Mouse (Mus musculus) neural tube, embryonic 12.5 days (tissue): ENCODE data around the gene Duxbl1. TPM values are rescaled to one million over a fixed set of nuclear protein-coding genes. Genes with fewer than 3 reads are reported as not detected.
A peak's percentile ranks its signal among the peaks of the same experiment; 100 is the strongest.
"Not testable (repeated sequence)": the region's sequence is repeated elsewhere in the genome, so short reads cannot be mapped to it uniquely, and the experiment has no call there.

Experiments used
- ATAC-seq: fragments of 200-750 bp; cut with Nextera tagmentation; 2 replicates; pipeline ENCODE4 v1.8.0; 2017; ENCODE audit warnings: low read depth, mild to moderate bottlenecking, moderate TSS enrichment, moderate library complexity; ENCODE audit not compliant: low FRiP score
- H3K27ac ChIP-seq: fragments of 300-500 bp; sonication (generic); 2 replicates; pipeline ENCODE4 v1.5.1; 2016
- H3K27me3 ChIP-seq: fragments of 300-500 bp; sonication (generic); replicated peaks from 2 replicates; pipeline ENCODE4 v1.6.1; 2016; ENCODE audit warnings: mild to moderate bottlenecking
- H3K36me3 ChIP-seq: fragments of 300-500 bp; sonication (generic); 2 replicates; pipeline ENCODE4 v1.6.1; 2016; ENCODE audit warnings: mild to moderate bottlenecking
- H3K4me1 ChIP-seq: fragments of 300-500 bp; sonication (generic); 2 replicates; pipeline ENCODE4 v1.6.1; 2016
- H3K4me2 ChIP-seq: fragments of 300-500 bp; sonication (generic); replicated peaks from 2 replicates; pipeline ENCODE4 v1.6.1; 2016; ENCODE audit warnings: mild to moderate bottlenecking
- H3K4me3 ChIP-seq: fragments of 300-500 bp; sonication (generic); 2 replicates; pipeline ENCODE4 v1.5.1; 2016
- H3K9ac ChIP-seq: fragments of 300-500 bp; sonication (generic); 2 replicates; pipeline ENCODE4 v1.6.1; 2016; ENCODE audit warnings: mild to moderate bottlenecking
- H3K9me3 ChIP-seq: fragments of 300-500 bp; sonication (generic); 2 replicates; pipeline ENCODE4 v1.6.1; 2016; ENCODE audit warnings: mild to moderate bottlenecking
- WGBS: fragments of 180-500 bp; shearing (Covaris S2); methylation state at CpG from one replicate; pipeline ENCODE4 v1.1.7; 2016; 5-methylcytosine and 5-hydroxymethylcytosine counted together
- polyA plus RNA-seq: library from polyadenylated mRNA; unstranded; fragments of >200 nt; fragmentation: Nextera tagmentation; extraction: Ambion mirVana; gene quantifications from 2 replicates; pipeline ENCODE4 v1.2.1, GENCODE M21; 2016

Gene Duxbl1
- 5.4 and 6.1 TPM in 2 replicates for polyA plus RNA-seq

DNA sequence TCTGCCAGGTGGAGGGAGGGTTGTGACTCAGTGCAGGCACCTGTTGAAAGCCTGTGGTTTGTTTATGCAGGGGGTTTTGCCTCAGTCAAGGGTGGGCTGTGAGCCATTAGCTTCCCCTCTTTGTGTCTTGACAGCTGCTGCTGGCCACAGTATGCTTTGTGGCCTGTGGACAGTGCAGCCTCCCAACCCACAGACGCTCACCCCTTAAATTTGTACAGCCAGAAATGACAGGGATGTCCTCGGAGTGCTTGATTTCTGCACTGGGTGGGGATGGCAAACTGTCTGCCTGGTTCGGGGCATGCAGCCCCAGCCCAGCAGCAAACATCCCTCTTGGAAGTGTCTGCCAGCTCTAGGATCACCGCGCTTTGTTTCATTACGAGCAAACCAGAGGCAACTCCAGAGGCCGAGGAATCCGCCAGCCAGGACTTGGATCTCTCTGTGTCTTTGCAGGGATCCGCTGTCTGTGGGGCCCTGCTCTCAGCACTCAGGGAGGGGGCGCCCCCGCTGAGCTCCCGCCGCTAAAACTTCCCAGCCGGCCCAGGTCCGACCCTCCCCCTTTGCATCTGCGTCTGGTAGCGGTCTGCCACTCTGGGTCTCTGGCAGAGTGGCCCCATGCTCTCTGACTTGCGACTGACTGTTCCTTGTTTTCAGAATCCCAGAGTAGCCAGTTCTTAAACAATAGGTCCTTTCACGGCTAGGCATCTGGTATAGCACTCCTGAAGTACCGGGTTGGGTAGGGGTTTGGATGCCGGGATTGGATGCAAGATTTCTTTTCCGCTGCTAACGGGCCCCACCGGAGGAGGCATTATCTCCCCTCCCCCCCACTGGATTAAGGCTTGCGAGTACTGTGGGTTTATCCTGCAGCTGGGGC, at the start of gene Duxbl1:
Gene Duxbl1, plus strand, starts transcription at position 207 of the 871 bp plus-strand sequence.
- not testable (repeated sequence) for H3K36me3 ChIP-seq, H3K4me2 ChIP-seq, H3K9me3 ChIP-seq, H3K9ac ChIP-seq, H3K4me1 ChIP-seq, H3K27me3 ChIP-seq
- WGBS, result no CpG with 5 or more reads among the region's 25 CpGs
- ATAC-seq, result peak; percentile 85
- Histone ChIP-seq H3K27ac (peak within 1 kb of the TSS; percentile 77), H3K4me3 (peak within 1 kb of the TSS; percentile 18; the same call in 1 of the 2 replicates)

DNA sequence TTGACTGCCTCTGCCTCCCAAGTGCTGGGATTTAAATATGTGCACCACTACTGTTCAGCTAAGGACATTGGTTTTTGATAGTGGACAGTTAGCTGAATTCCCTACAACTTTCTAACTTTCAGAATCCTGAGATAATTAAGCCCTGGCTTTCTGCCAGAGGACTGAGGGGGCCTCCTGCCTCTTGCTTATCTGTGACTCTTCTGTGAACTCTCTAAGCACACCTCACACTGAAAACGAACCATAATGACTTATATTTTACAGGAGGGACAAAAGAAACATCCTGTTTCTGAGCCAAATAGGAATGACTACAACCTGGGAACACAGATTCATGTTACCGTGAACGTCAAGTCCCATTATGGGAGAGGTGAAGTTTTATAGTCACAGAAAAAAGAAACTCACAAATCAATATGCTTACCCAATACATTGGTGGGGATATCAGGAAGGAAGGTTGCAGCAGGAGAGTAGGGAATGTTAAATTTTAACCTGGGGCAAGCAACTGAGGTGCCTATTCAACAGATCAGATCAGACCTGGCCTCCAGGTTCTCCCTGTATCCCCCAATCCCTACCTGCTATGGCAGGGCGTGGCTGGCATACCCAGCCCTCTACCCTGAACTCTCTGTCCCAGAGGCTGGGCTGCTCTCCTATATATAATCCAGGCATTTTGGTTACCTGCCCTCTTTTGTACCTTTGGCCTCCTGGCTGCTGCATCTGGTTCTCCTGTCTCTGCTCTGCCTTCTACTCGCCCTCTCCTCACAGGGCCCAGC, 41.3 kb upstream of the Duxbl1 start:
- H3K4me2 ChIP-seq, H3K9me3 ChIP-seq, H3K27me3 ChIP-seq, H3K27ac ChIP-seq, H3K4me3 ChIP-seq, H3K36me3 ChIP-seq, ATAC-seq, H3K4me1 ChIP-seq, H3K9ac ChIP-seq: not testable (repeated sequence)
- no CpG with 5 or more reads among the region's 5 CpGs for WGBS

DNA sequence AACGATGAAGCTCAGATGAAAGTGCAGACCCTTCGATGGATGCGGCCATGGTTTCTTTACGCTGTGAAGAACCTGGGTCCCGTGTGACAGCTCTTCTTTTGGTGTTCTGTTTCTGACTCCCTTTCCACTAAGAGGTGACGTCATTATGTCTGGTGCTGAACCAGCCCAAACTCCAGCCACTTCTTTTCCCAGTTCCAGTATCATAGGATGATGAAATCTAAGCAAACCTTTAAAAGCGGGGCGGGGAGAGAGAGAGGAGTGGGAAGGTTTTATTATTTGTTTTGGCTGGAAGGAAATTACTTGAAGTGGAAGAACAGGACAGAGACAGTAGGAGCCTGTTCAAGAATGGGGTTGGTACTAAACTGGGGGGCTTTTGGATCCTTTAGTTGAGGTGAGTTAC, 40.4 kb upstream of the Duxbl1 start, which contains the start of gene Cphx1:
Gene Cphx1, plus strand, starts transcription at position 301 of the 400 bp plus-strand sequence.
- H3K27ac ChIP-seq, H3K36me3 ChIP-seq, H3K4me3 ChIP-seq, H3K4me2 ChIP-seq, H3K27me3 ChIP-seq, H3K9ac ChIP-seq, ATAC-seq, H3K4me1 ChIP-seq, H3K9me3 ChIP-seq: not testable (repeated sequence)
- no CpG with 5 or more reads among the region's 8 CpGs for WGBS

DNA sequence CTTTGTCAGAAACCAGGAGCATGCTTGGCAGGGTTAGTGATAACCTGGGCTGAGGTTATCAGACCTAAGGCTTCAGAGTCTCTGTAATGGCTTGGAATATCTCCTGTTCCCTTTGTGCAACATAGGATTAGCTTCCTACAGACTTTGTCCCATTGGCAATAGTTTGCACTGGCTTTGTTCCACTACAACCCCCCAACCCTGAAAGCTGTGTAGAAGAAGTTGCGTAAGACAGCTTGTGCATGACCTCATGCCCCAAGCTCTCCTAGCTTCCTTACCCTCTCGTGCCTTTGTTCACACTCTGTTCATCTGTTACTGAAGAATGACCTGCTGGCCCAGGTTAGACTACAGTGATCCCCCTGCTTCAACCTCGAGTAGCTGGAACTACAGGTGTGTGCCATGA, 20.5 kb upstream of the Duxbl1 start:
- not testable (repeated sequence) for H3K9ac ChIP-seq, H3K27me3 ChIP-seq, H3K27ac ChIP-seq, H3K36me3 ChIP-seq, H3K4me1 ChIP-seq, H3K4me3 ChIP-seq, H3K4me2 ChIP-seq, H3K9me3 ChIP-seq, ATAC-seq
- WGBS, result no CpG with 5 or more reads among the region's 3 CpGs

DNA sequence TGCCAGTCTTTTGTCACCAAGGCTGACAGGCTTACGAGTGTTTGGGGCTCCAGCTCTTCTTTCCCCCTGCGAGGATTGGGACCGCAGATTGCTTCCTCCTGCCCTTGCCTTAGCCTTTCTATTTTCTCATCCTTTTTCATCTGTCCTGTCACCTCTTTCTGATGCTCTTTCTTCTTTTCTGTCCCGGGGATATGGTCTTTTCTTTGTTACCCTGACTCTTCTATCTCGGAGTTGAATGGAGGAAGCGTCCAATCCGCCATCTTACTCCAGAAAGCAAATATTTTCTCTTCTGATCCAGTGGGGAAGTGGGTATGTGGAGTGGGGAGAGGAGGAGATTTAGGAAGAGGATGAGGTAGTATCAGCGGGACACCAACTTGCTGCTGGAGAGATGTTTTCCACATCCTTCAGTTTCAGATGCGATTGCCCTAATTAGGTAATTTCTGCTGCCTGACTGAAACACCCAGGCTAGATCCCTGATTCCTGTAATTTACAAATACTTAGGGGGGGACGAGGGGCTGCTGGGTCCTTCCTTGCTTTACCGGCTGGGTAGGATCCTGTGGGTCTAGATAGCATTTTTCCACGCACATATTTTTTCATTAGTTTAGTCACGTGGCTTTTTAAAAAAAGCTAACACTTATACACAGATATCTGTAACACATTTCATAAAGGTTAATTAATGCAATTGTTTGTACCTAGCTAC, 1.0 kb downstream of the Duxbl1 start:
- H3K27me3 ChIP-seq, H3K4me1 ChIP-seq, H3K4me2 ChIP-seq, H3K36me3 ChIP-seq, H3K9me3 ChIP-seq, H3K9ac ChIP-seq: not testable (repeated sequence)
- 2% methylated on average over 7 of the region's 13 CpGs for WGBS
- ATAC-seq, result peak; percentile 51
- Histone ChIP-seq H3K27ac (peak overlapping the region; percentile 77), H3K4me3 (peak overlapping the region; percentile 18; the same call in 1 of the 2 replicates)

DNA sequence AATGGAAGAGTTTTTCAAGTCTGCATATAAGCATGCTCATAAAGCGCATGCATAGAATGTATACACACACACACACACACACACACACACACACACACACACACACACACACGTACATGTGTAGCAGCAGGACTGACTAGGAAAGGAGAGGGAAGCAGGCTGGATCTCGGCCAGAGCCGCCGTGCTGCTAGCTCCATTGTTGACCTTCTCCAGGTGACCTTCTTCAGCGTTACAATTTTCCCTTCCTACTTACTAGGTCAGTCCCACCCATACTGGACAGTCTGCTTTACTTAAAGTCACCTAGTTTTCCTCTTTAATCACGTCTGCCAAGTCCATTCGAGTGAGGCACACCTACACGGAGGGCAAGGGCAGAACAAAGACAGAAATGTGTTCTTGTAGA, 3.5 kb downstream of the Duxbl1 start:
- not testable (repeated sequence) for H3K36me3 ChIP-seq, ATAC-seq, H3K9me3 ChIP-seq, H3K9ac ChIP-seq, H3K4me2 ChIP-seq, H3K27me3 ChIP-seq, H3K27ac ChIP-seq, H3K4me3 ChIP-seq, H3K4me1 ChIP-seq
- 87% methylated on average over 8 of the region's 9 CpGs for WGBS

DNA sequence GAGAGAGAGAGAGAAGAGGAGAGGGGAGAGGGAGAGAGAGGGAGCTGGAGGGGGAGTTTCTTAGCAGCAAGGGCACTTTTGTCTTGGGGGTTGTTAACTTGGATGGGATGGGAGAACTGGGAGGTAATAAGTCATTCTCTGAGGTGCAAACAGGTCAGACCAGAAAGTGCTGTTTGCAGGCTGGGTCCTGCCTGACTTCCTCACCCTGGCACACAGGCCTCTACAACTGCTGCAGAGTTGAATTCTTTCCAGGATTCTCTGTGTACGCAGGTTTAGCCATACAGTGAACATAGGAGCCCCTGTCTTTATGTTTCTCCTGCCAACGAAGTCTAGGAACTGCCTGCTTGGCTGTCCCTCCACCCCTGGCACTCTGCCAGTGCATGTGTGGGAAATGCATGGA, 29.1 kb downstream of the Duxbl1 start:
- not testable (repeated sequence) for H3K9me3 ChIP-seq, H3K36me3 ChIP-seq, H3K4me1 ChIP-seq, H3K9ac ChIP-seq, H3K4me3 ChIP-seq, H3K4me2 ChIP-seq, H3K27me3 ChIP-seq, ATAC-seq, H3K27ac ChIP-seq
- WGBS, result no CpG with 5 or more reads among the region's 2 CpGs

DNA sequence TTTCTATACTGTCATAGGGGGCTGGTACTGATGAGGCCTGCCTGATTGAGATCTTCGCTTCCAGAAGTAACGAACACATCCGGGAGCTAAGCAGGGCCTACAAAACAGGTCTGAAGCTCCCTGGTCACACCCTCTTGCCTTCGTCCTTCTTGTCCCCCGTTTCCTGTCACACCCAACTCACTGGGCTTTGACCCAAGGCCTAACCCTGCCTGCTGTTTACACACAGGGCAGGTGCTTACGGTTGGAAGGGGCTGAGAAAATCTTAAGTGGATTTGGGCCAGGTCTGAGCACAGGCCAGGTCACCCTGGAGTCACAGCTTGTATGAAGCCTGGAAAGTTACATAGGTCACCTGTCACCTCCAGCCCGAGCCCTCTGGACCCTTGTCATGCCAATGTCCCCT, 38.0 kb downstream of the Duxbl1 start:
- not testable (repeated sequence) for H3K4me1 ChIP-seq, H3K27me3 ChIP-seq, H3K36me3 ChIP-seq, H3K4me3 ChIP-seq, H3K4me2 ChIP-seq, H3K9me3 ChIP-seq, H3K27ac ChIP-seq, H3K9ac ChIP-seq, ATAC-seq
- WGBS, result no CpG with 5 or more reads among the region's 7 CpGs

DNA sequence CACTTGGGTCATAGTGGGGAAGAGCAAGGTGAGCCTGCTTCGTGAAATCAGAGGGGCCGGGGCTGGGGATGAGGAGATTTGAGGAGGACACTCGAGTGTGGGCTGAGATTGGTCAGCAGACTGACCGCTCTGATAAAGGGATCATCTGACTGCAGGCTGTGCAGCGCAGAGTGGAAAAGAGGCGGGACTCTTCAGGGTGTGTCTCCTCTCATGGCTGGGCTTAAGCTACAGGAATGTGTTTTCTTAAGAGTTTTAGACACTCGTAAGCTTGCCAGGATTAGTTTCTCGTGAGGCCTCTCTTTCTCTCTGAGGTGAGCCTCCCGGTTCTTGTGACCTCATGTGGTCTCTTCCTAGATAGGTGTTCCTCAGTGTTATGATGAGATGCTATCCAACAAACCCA, 43.2 kb downstream of the Duxbl1 start:
- H3K9me3 ChIP-seq, H3K4me1 ChIP-seq, ATAC-seq, H3K4me2 ChIP-seq, H3K36me3 ChIP-seq, H3K9ac ChIP-seq, H3K27me3 ChIP-seq, H3K27ac ChIP-seq, H3K4me3 ChIP-seq: not testable (repeated sequence)
- no CpG with 5 or more reads among the region's 9 CpGs for WGBS

DNA sequence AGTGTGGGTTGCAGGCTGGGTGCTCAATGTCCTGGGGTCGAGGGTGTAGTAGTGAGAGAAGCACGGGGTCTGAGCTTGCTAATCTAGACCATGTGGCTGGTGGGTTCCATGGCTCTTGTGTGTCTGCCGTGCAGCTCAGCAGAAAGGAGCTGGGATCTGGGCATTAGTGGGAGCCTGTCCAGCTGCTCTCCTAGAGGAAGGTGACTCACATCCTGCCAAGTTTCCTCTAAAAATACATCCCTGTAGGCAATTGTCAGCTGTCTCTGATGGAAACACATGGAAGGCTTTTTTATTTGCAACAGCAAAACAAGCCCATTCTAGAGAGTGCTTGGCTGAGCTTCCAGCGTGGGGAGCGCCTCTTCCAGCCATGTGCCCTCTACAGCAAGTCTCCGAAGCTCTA, 44.5 kb downstream of the Duxbl1 start:
- not testable (repeated sequence) for H3K27me3 ChIP-seq, H3K4me1 ChIP-seq, H3K9me3 ChIP-seq, H3K36me3 ChIP-seq, H3K9ac ChIP-seq, H3K4me3 ChIP-seq, H3K4me2 ChIP-seq, H3K27ac ChIP-seq, ATAC-seq
- WGBS, result no CpG with 5 or more reads among the region's 6 CpGs

DNA sequence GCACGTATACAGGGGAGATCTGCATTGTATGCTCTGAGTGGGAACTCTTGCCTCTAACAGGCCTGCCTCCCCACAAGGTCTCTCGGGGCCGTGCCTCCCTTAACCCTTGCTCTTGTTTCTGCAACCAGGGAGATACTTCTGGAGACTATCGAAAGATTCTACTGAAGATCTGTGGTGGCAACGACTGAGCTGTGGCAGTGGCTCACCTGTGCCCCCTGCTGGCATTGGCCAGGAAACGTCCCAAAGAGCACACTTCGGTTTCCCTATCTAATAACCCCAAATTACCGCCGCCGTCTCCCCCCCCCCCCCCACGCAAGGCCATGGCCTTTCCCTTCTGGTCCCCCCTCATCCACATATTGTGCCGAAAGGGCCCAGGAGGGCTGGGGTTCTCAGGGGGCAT, 47.3 kb downstream of the Duxbl1 start:
- H3K9ac ChIP-seq, H3K36me3 ChIP-seq, ATAC-seq, H3K4me2 ChIP-seq, H3K27me3 ChIP-seq, H3K4me1 ChIP-seq, H3K27ac ChIP-seq, H3K4me3 ChIP-seq, H3K9me3 ChIP-seq: not testable (repeated sequence)
- no CpG with 5 or more reads among the region's 12 CpGs for WGBS

DNA sequence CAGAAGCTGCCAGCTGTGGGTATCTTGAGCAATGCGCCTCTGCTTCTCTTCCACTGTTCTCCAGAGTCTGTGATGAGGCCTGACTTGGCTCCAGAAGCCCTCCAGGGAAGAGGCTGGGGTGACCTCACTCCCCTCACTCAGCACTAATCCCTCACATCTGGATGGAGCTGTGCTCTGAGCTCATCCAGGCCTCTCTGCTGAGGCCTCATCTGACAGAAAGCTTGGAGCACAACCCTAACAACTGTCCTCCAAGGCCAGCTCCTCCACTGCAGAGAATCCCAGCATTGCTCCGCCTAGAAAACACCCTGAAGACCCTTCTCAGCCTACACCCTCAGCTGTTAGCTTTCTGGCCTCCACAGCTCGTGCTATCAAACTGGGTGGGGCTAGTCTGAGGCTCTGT, 56.0 kb downstream of the Duxbl1 start:
- H3K9ac ChIP-seq, H3K4me3 ChIP-seq, H3K27ac ChIP-seq, ATAC-seq, H3K9me3 ChIP-seq, H3K27me3 ChIP-seq, H3K4me1 ChIP-seq, H3K4me2 ChIP-seq, H3K36me3 ChIP-seq: not testable (repeated sequence)
- WGBS, result no CpG with 5 or more reads among the region's 3 CpGs
